Mouse (Mus musculus) thymus, postnatal 0 days (tissue): ENCODE results near the gene Hist1h2ah. TPM values are rescaled to one million over a fixed set of nuclear protein-coding genes. Genes with fewer than 3 reads are reported as not detected.
A peak's percentile ranks its signal among the peaks of the same experiment; 100 is the strongest.

Experiments
- DNase-seq: peaks from one replicate; pipeline ENCODE4 v3.0.0-alpha.2; 2015; ENCODE audit warnings: low spot score
- polyA plus RNA-seq: library from polyadenylated mRNA; unstranded; fragments of >200 nt; fragmentation: Nextera tagmentation; extraction: Ambion mirVana; gene quantifications from 2 replicates; pipeline ENCODE4 v1.2.1, GENCODE M21; 2015

Gene Hist1h2ah
- polyA plus RNA-seq, 1 experiment from 2014 or later, result 71.7 TPM

- DNase-seq, result peak; percentile 2
These were observed 4.6 kb upstream of the Hist1h2ah start for GRCm38 (mm10) chr13:22039951-22040463.

- no peak for DNase-seq
These were observed 4.0 kb upstream of the Hist1h2ah start for GRCm38 (mm10) chr13:22039364-22039763.

- DNase-seq, result no peak
These were observed 2.0 kb upstream of the Hist1h2ah start for GRCm38 (mm10) chr13:22037415-22037814.

DNA sequence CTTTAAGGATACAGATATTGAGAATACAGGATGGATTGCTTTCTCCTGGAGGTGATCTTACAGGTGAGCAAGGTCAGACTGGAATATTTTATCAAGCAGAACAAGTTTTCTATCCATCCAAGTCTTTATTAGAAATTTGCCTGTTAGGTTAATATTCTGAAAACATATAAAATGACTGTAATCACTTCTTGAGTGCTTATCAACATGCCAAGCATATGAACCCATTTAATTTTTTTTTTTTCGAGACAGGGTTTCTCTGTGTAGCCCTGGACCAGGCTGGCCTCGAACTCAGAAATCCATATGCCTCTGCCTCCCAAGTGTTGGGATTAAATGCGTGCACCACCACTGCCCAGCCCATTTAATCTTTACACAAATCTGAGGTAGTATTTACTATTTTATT lies 1.6 kb upstream of the Hist1h2ah start:
- no peak for DNase-seq

- DNase-seq, result peak; percentile 49
These were observed 985 bp upstream of the Hist1h2ah start for GRCm38 (mm10) chr13:22036149-22036956.

GRCm38 (mm10) chr13:22034443-22035266 lies 713 bp downstream of the Hist1h2ah start:
- peak; percentile 27 for DNase-seq

GRCm38 (mm10) chr13:22033741-22034442 lies 1.5 kb downstream of the Hist1h2ah start:
- DNase-seq, result peak; percentile 14

DNA sequence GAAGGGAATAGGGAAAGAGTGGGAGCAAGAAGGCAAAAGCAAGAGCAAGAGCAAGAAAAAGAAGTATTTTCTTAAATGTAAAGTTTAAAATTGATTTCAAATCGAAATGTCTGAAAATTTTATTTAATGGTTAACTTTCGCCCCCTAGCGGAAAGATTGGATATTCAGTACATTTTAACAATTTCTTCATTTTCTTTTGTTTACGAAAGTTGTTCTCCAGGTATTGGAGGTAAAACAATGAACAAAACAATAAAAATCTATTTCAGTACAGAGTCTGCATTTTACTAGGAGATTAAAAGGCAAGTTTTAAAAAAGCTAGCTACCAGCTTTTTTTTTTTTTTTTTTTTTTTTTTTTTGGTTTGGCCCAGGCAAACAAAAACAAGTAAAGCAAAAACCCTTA lies 4.9 kb downstream of the Hist1h2ah start:
- DNase-seq, result peak; percentile 53

DNA sequence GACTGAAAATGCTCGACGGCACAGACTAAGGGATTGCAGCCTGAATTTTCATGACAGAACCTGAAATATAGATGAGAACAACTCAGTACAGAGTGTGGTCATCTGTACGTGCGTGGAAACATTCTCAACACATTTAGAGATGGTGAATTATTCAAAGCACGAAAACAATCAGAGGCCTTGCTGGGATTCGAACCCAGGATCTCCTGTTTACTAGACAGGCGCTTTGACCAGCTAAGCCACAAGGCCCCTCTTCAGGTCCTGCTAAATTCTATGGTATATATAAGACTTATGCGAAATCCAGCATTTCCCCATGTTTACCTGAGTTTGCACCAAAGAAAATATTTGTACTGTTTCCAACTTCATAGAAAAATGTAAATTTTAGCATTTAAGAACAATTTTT lies 5.4 kb downstream of the Hist1h2ah start:
- peak; percentile 14 for DNase-seq

DNA sequence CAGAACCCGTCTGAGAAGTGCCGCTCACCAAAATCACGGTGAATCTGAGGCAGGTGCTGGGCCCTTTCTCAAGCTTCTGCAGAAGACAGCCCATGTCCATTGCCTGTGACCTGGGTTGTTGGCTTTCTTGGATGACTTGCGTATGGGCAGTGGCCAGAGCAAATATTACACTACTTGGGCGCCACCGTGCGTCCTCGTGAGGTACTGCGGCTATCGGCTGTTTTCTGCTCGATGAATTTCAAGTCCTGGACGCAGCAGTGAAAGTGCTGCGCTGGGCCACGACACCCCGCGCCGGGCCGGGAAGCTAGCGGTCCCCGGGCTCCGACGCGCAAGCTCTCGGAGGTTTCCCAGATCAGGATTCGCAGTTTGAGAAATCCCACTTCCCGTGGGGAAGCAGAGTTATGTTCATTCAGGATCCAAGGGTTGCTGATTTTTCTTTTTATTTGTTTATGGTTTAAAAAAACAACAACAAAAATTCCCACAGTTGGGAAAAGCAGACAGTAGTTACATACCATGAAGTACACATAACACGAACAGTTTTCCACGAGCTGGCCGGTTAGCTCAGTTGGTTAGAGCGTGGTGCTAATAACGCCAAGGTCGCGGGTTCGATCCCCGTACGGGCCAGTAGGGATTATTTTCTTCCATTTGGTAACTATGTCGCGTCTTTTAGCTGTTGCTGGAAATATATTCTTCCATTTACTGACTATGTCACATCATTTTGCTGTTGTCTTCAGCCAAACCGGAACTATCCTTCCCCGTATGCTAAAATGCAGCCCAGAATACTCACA lies 6.5 kb downstream of the Hist1h2ah start:
- DNase-seq, result peak; percentile 85

- peak; percentile 92 for DNase-seq
These were observed 9.0 kb downstream of the Hist1h2ah start for GRCm38 (mm10) chr13:22026058-22027031.

GRCm38 (mm10) chr13:22022241-22022640 lies 13.1 kb downstream of the Hist1h2ah start:
- peak; percentile 83 for DNase-seq

DNA sequence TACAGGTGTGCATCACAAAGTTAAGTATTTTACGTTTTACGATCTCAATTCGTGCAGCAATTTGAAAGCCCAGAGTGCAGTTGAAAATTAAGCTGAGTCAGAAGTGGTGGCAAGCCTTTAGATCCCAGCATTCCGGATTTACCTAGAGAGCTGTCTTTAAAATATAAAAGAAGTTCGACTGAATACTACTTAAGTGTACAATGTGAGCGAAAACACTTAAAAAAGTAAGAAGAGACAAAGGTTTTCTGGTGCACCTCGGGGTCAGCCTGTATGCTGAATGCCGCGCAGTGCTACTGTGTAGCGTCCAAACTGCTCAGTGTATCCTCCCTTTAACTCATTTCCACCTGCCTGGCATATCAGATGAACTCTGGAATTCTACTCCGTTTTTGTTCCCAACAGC lies 13.8 kb downstream of the Hist1h2ah start:
- peak; percentile 47 for DNase-seq

DNA sequence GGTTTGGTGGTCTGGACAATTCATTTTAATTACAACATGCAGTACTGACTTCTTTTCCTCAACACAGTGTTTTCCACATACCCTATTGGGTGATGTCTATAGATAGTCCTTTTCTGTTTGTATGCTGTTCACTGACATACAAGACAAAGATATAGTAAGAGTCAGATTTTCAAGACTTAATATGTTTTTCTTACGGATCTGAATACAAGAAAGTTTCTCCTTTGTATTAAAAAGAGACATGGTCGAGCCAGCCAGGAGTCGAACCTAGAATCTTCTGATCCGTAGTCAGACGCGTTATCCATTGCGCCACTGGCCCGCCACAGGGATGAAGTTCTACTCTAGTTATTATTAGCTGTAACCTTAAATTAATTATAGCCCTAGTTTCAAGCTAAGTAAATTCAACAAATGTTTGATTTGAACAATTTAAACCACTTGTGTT lies 14.4 kb downstream of the Hist1h2ah start:
- peak; percentile 64 for DNase-seq

DNA sequence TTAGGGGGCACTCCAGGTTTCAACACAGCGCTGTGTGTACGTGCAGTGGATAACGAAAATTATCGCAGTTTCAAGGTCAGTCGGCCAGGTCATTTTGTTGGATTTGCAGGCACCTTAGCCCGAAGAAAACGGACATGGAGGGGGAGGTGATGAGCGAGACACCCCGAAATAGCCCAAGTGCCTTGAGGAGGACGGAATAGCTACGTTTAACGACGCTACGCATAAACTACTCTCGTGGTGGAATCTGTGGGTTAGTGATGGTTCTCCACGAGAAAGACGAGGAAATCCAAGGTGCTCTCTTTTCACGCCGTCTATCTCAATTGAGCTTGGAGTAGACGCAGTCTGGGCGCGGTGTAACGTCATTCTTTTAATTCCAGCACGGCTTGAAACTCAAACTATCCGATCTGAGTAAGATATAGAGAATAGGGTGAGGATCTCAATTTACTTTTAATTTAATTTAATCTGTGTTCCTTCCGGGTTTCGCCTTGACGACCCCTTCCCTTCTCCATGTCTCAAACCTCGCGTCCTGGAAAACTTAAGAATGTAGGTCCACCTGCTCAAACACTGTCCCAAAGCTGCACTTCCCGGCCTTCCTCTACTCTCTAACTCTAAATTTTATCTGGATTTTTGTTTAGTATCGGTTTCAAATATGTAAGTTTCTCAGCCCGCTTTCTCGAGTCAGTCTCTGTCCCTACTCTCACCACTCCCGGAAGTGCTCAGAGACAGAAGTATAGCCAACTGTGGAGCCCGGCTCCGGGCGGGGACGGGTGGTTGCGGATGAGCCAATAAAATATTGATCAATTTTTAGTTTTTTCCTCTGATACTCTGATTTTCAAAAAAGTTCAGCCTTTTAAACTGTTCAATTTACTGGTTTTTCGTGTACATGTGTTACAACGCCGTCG lies 15.2 kb downstream of the Hist1h2ah start:
- DNase-seq, result peak; percentile 54

GRCm38 (mm10) chr13:22015479-22016450 lies 19.6 kb downstream of the Hist1h2ah start:
- peak; percentile 95 for DNase-seq

- DNase-seq, result no peak
These were observed 20.9 kb downstream of the Hist1h2ah start for GRCm38 (mm10) chr13:22014411-22014845.
